8 mouse cellular contexts compared by ENCODE assay signal in the genomic region with DNA sequence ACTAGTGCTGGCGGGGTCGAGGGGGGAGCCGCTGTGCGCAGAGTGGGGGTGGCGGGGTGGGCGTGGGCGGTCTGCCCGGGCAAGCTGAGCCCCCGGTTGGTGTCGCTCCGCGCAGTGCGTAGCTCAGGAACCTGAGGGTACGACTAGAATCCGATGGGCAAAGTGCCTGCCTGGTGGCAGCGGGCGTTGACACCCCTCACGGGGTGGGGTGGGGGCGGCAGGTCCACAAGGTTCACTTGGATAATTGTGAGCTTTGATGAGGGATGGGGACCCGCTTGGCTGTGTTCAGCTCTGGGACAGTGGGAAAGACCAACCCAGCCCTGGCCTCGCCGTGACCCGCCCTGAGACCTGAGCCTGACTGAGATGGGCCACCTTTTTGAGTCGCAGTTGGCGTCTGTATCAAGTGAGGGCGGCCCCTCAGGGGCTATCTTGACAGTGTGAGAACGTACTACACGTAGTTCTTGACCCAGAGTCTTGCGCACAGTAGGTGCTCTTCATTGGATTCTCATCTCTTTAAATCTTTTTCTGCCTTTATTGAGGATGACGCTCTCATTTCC. TPM values are rescaled to one million over a fixed set of nuclear protein-coding genes. Genes with fewer than 3 reads are reported as not detected.
DNase-seq lines count a peak whose midpoint lies in the region; ATAC-seq and TF ChIP-seq lines count a peak whose summit lies in the region.

No protein-coding gene starts in this region.

- peak overlapping the region; percentile 98 for H3K4me2 ChIP-seq in heart, embryonic 14.5 days (ENCODE audit: low read length)

- TF ChIP-seq POLR2A in spleen, adult 2 months (IDR thresholded peaks at IDR 0.05; ENCODE audit: low read depth, low read length): no peak
- no peak for TF ChIP-seq POLR2A in thymus, adult 2 months (IDR thresholded peaks at IDR 0.05; ENCODE audit: control insufficient read depth, extremely low read depth, insufficient read depth, low read length, poor library complexity)

- no peak for TF ChIP-seq CTCF in spleen, adult 2 months (IDR thresholded peaks at IDR 0.05; ENCODE audit: extremely low read depth, insufficient read depth, insufficient read length, insufficient replicate concordance)
- TF ChIP-seq CTCF in thymus, adult 2 months (IDR thresholded peaks at IDR 0.05; ENCODE audit: borderline replicate concordance, control insufficient read depth, extremely low read depth, insufficient read depth, low read length, poor library complexity): no peak

- no peaks in the 10 kb centered on the region for H3K36me3 ChIP-seq in spleen, adult 2 months (ENCODE audit: control insufficient read depth, insufficient read depth, low read length)
- no peaks in the 10 kb centered on the region for H3K36me3 ChIP-seq in heart, embryonic 14.5 days (ENCODE audit: control insufficient read depth, insufficient read depth, low read length)
- peaks cover 9% of the 10 kb centered on the region for H3K36me3 ChIP-seq in megakaryocyte, embryonic 14.5 days (replicated peaks; ENCODE audit: low read length)
- H3K36me3 ChIP-seq in thymus, adult 2 months (ENCODE audit: control insufficient read depth, insufficient read depth, low read length): no peaks in the 10 kb centered on the region

- no peaks in the 10 kb centered on the region for H3K27me3 ChIP-seq in spleen, adult 2 months (ENCODE audit: control insufficient read depth, insufficient read depth, low read length)
- no peaks in the 10 kb centered on the region for H3K27me3 ChIP-seq in heart, embryonic 14.5 days (ENCODE audit: control insufficient read depth, insufficient read depth, low read length)
- no peaks in the 10 kb centered on the region for H3K27me3 ChIP-seq in megakaryocyte, embryonic 14.5 days (replicated peaks)
- H3K27me3 ChIP-seq in thymus, adult 2 months (ENCODE audit: control insufficient read depth, insufficient read depth, low read length): no peaks in the 10 kb centered on the region

- H3K4me3 ChIP-seq in spleen, adult 2 months (ENCODE audit: extremely low read depth, insufficient read depth, insufficient read length): peak overlapping the region; percentile 70
- H3K4me3 ChIP-seq in heart, embryonic 14.5 days (ENCODE audit: control insufficient read depth in 1 of 2, insufficient read depth in 1 of 2, low read depth in 1 of 2, low read length in 2 of 2): peak overlapping the region; percentile 68 to 82
- H3K4me3 ChIP-seq in megakaryocyte, embryonic 14.5 days (replicated peaks): peak overlapping the region; percentile 100
- H3K4me3 ChIP-seq in thymus, adult 2 months (ENCODE audit: control insufficient read depth, insufficient read depth, low read length): peak overlapping the region; percentile 94

- H3K27ac ChIP-seq in spleen, adult 2 months (ENCODE audit: insufficient read depth, low read length): peak overlapping the region; percentile 40; the same call in 1 of the 2 replicates
- no peak overlapping the region for H3K27ac ChIP-seq in heart, embryonic 14.5 days (replicated peaks in 1 of 2; ENCODE audit: control insufficient read depth in 1 of 2, insufficient read depth in 1 of 2, low read depth in 2 of 2, low read length in 2 of 2)
- peak overlapping the region; percentile 78 for H3K27ac ChIP-seq in thymus, adult 2 months (ENCODE audit: control insufficient read depth, insufficient read depth, low read length)

- peak overlapping the region; percentile 82 for H3K9ac ChIP-seq in heart, embryonic 14.5 days (ENCODE audit: low read length)

- ATAC-seq in heart, embryonic 14.5 days (ENCODE audit: insufficient number of reproducible peaks, insufficient read depth, low FRiP score, low read depth): 0 out of 2 replicates have a peak, but pooled peaks have one; percentile 2

- peak in 1 of 2 experiments; percentile 23 for DNase-seq in spleen, adult 2 months (ENCODE audit: low read depth in 1 of 2, low spot score in 2 of 2)
- DNase-seq in spleen, postnatal 14 days (ENCODE audit: low spot score in 2 of 2): no peak
- DNase-seq in cerebellum, adult 9-10 months: peak; percentile 76
- peak; percentile 59 for DNase-seq in kidney, postnatal 14 days
- peak; percentile 62 for DNase-seq in thymus, adult 2 months
- no peak for DNase-seq in right cerebral cortex, adult 2 months (ENCODE audit: low spot score in 2 of 2)

- WGBS in spleen, adult 2 months: 1% methylated on average over 29 of the region's 30 CpGs
- WGBS in heart, embryonic 14.5 days: under 1% methylated on average over 30 of the region's 30 CpGs
- WGBS in thymus, adult 2 months: under 1% methylated on average over 30 of the region's 30 CpGs

- H3K9me3 ChIP-seq in heart, embryonic 14.5 days (ENCODE audit: control insufficient read depth, low read length): no peaks in the 10 kb centered on the region
- H3K9me3 ChIP-seq in megakaryocyte, embryonic 14.5 days: no peaks in the 10 kb centered on the region

- peaks cover 8% of the 10 kb centered on the region; the same call in 1 of the 2 replicates for H3K4me1 ChIP-seq in spleen, adult 2 months (ENCODE audit: control insufficient read depth, insufficient read depth, insufficient read length)
- peaks cover 12 to 23% of the 10 kb centered on the region in 2 experiments; a peak in 2 of 4 replicates for H3K4me1 ChIP-seq in heart, embryonic 14.5 days (ENCODE audit: control insufficient read depth in 2 of 2, insufficient read depth in 2 of 2, low read length in 2 of 2)
- H3K4me1 ChIP-seq in megakaryocyte, embryonic 14.5 days: peaks cover 62% of the 10 kb centered on the region
- peaks cover 56% of the 10 kb centered on the region for H3K4me1 ChIP-seq in thymus, adult 2 months (replicated peaks; ENCODE audit: control insufficient read depth, insufficient read depth, low read length)

RNA-seq across cellular contexts. Expression of a gene that starts 0.7 kb away (rescaled TPM):
- 76.2 and 81.8 TPM in 2 replicates for polyA plus RNA-seq in spleen, adult 2 months (2012; rRNA removed)
- 22.5 and 22.8 TPM in 2 replicates for polyA plus RNA-seq in heart, embryonic 14.5 days (2014; fragmentation: Nextera tagmentation; extraction: Ambion mirVana)
- 27.1 and 40.6 TPM in 2 replicates for polyA plus RNA-seq in megakaryocyte, embryonic 14.5 days (2012; ENCODE audit: insufficient read depth, low replicate concordance)
- polyA plus RNA-seq in thymus, adult 2 months (2012; rRNA removed): 322 and 334 TPM in 2 replicates

Comparison
In these comparisons a context has a peak if more than half of its experiments do, and no peak if none do; other contexts are left out.
1. DNase-seq: peak in cerebellum, adult 9-10 months (single experiment), kidney, postnatal 14 days (single experiment) and thymus, adult 2 months (single experiment); none in spleen, postnatal 14 days (0 of 2) and right cerebral cortex, adult 2 months (0 of 2).
2. H3K27ac ChIP-seq: peak in spleen, adult 2 months (single experiment) and thymus, adult 2 months (single experiment); none in heart, embryonic 14.5 days (0 of 2).
3. Peak in every context shown above with its lines, with median percentiles within 50 percentile points of each other: H3K4me3 ChIP-seq.